Mouse (Mus musculus) myocyte (in vitro differentiated cells): ENCODE measurements around the gene Ddx27.

ENCODE experiments used
- CEBPB ChIP-seq: IDR thresholded peaks from 2 replicates; pipeline ENCODE4 v1.6.1; 2011; ENCODE audit warnings: mild to moderate bottlenecking, moderate library complexity; ENCODE audit not compliant: poor library complexity, insufficient read depth, severe bottlenecking
- E2F4 ChIP-seq: IDR thresholded peaks from one replicate; pipeline ENCODE4 v1.6.1; 2011; ENCODE audit warnings: mild to moderate bottlenecking, control low read depth, moderate library complexity; ENCODE audit not compliant: insufficient read depth
- MAX ChIP-seq: IDR thresholded peaks from one replicate; pipeline ENCODE4 v1.6.1; 2011; ENCODE audit warnings: low read depth, mild to moderate bottlenecking, control low read depth
- MYOD1 ChIP-seq, 3 experiments: IDR thresholded peaks; one replicate each; pipeline ENCODE4 v1.6.1; 2011; ENCODE audit warnings: control low read depth in 2 of 3, low read depth in 2 of 3, mild to moderate bottlenecking in 2 of 3, moderate library complexity in 1 of 3; ENCODE audit not compliant: insufficient read length in 2 of 3, control insufficient read depth in 1 of 3
- POLR2A ChIP-seq: IDR thresholded peaks from one replicate; pipeline ENCODE4 v1.6.1; 2011; ENCODE audit warnings: low read depth, mild to moderate bottlenecking, control low read depth, moderate library complexity; ENCODE audit not compliant: insufficient read length
- POLR2AphosphoS2 ChIP-seq: IDR thresholded peaks from one replicate; pipeline ENCODE4 v1.6.1; 2011; ENCODE audit warnings: low read depth, control low read depth; ENCODE audit not compliant: insufficient read length
- REST ChIP-seq: IDR thresholded peaks from one replicate; pipeline ENCODE4 v1.6.1; 2011; ENCODE audit warnings: mild to moderate bottlenecking, control low read depth, moderate library complexity; ENCODE audit not compliant: insufficient read depth, insufficient read length
- TCF12 ChIP-seq: IDR thresholded peaks from one replicate; pipeline ENCODE4 v1.6.1; 2011; ENCODE audit warnings: mild to moderate bottlenecking, control low read depth; ENCODE audit not compliant: poor library complexity, insufficient read depth, severe bottlenecking
- USF1 ChIP-seq: IDR thresholded peaks from one replicate; pipeline ENCODE4 v1.6.1; 2011; ENCODE audit warnings: low read depth, mild to moderate bottlenecking, control low read depth, moderate library complexity

DNA sequence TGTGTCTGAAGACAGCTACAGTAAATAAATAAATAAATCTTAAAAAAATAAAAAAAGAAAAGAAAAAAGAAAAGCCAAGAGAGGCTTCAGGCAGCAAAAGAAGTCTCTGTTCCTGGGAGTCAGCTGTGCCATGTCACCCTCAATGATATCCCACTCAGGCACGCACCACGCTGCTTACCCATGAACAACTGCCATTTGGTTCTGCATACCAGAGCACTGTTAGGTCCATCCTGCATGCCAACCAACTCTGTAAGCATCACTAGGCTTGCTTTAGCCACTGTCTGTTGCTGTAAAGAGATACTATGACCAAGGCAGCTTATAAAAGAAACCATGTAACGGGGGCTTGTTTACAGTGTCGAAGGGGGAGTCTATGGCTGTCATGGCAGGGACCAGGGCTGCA lies 61.4 kb downstream of the Ddx27 start:
- no peak for TF ChIP-seq TCF12
- TF ChIP-seq USF1: no peak
- TF ChIP-seq POLR2A: no peak
- no peak for TF ChIP-seq E2F4
- no peak for TF ChIP-seq MAX
- no peak for TF ChIP-seq REST
- no peak for TF ChIP-seq POLR2AphosphoS2
- no peak for TF ChIP-seq CEBPB
- peak in 2 of 3 experiments; percentile 36 to 74 for TF ChIP-seq MYOD1 (IDR thresholded peaks at IDR 0.05; ENCODE audit: control insufficient read depth in 1 of 3, insufficient read length in 2 of 3, low read depth in 2 of 3)
